Mouse (Mus musculus): Measurements from ENCODE around the gene Atp5mpl. TPM values are rescaled to one million over a fixed set of nuclear protein-coding genes. Genes with fewer than 3 reads are reported as not detected.

Gene Atp5mpl
- total RNA-seq, 2 experiments from 2014 or later = 1,322 to 1,486 TPM

DNA sequence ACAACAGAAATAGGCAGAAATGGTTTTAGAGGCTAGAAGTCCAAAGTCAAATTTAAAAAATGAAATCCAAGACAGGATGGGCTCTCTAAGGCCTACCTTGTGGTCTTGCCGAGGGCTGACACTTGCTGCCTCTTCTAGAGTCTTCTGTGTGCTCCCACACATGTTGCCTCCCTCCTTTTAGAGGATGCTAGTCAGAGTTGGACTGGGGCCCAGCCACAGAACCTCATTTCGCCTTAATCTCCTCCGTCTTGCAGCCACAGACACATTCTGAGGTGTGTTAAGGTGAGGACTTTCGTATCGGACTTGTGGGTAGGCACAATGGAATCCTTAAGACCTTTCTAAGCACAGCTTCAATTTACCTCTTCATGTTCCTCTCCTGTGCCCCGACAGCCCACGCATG is 54.0 kb downstream of the Atp5mpl start:
- no peak for DNase-seq

DNA sequence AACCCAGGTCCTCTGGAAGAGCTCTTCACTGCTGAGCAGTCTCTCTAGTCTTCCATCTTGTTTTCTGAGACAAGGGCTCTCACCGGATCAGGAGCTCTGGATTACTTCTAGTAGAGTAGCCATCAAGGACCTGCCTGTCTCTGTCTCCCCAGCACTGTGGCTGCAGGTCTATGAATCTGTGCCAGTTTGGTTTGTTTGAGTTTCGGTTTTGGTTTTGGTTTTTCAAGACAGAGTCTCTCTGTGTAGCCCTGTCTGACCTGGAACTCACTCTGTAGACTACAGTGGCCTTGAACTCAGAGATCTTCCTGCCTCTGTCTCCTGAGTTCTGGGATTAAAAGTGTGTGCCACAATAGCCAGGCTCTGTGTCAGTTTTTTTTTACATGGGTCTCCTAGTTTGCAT is 55.0 kb downstream of the Atp5mpl start:
- no peak for DNase-seq

Other genes starting within 250 kb of the Atp5mpl start
- gene Klc1, start 208.1 kb downstream of the Atp5mpl start, total RNA-seq (2021) = 10 to 100 TPM; 77.1 to 83.0 TPM
- 1 to 10 TPM in 1 of 2 experiments, under 1 TPM in 1; 0.72 to 1.6 TPM for gene Xrcc3, start 153.1 kb downstream of the Atp5mpl start, total RNA-seq (2021)
- 10 to 100 TPM; 71.6 to 77.3 TPM for gene Zfyve21, start 152.8 kb downstream of the Atp5mpl start, total RNA-seq (2021)
- 10 to 100 TPM; 16.9 to 17.8 TPM for gene Ppp1r13b, start 58.9 kb downstream of the Atp5mpl start, total RNA-seq (2021)
- gene Tdrd9, start 4.6 kb upstream of the Atp5mpl start, total RNA-seq (2021) = under 1 TPM; 0.22 to 0.54 TPM
- gene Rd3l, start 14.3 kb upstream of the Atp5mpl start, total RNA-seq (2021) = under 1 TPM; 0.30 to 0.49 TPM
- 1 to 10 TPM in 1 of 2 experiments, under 1 TPM in 1; 0.17 to 4.3 TPM for gene Aspg, start 139.7 kb upstream of the Atp5mpl start, total RNA-seq (2021)
- 1 to 10 TPM; 8.1 to 8.3 TPM for gene Kif26a, start 179.2 kb upstream of the Atp5mpl start, total RNA-seq (2021)

Measured in heart, adult 18-20 months (tissue).